Mouse (Mus musculus): ENCODE measurements around the gene Ntrk1. TPM values are rescaled to one million over a fixed set of nuclear protein-coding genes. Genes with fewer than 3 reads are reported as not detected.
A peak's percentile ranks its signal among the peaks of the same experiment; 100 is the strongest.

The Ntrk1 gene
- polyA plus RNA-seq, 1 experiment, result not detected

DNA sequence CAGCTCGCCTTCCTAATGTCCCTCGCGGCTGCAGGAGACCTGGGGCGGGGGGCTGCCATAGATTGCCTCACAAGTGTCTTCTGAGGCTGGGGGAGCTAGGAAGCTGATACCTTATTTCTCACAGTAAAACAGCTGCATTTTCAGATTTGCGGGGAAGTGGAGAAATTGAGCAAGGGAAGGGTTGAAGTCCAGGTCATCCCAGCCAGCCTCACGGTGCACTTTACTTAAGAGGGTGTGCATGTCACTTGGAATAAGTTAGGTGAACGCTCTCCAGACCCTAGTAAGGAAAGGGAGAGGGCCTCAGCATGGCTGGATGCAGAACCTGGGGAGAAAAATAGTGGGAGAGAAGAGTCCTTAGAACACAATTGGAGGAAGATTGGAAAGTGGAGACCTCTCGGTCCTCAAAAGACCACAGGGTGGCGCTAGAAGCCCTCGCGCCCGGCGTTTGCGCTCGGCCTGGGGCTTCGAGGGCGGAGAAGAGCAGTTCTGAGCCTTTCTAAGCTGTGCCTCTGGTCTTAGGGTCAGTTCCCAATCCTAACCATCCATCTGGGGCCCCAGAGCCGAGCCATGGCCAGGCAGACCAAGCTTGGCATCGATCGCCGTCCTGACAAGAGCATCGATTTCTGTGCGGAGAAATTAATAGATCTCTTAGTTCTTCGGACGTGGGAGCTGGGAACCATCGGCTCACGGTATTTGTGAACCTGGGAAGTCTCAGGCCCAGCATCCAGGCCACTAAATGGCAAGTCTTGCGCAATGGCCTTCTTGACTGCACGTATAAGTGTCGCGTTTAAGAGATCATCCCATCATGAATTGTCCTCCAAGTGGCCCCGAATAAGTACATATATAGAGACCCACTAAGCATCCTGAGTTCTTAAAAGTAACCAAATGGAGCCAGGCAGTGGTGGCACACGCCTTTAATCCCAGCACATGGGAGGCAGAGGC is 645 bp upstream of the Ntrk1 start:
- peaks cover 9% of the 10 kb centered on the region for H3K4me1 ChIP-seq (ENCODE audit: control insufficient read depth, insufficient read depth, low read length)
- 17% methylated on average over 33 of the region's 33 CpGs for WGBS
- no peak overlapping the region for H3K4me3 ChIP-seq (ENCODE audit: insufficient read depth, low read depth, low read length)
- no peak for TF ChIP-seq POLR2A (IDR thresholded peaks at IDR 0.05; ENCODE audit: insufficient read depth, low read depth, low read length)
- peak; percentile 54; the same call in 1 of the 2 replicates for TF ChIP-seq CTCF (IDR thresholded peaks at IDR 0.05; ENCODE audit: insufficient read depth, low read depth, low read length)
- H3K27ac ChIP-seq (ENCODE audit: insufficient read depth, low read depth, low read length), result no peak overlapping the region

DNA sequence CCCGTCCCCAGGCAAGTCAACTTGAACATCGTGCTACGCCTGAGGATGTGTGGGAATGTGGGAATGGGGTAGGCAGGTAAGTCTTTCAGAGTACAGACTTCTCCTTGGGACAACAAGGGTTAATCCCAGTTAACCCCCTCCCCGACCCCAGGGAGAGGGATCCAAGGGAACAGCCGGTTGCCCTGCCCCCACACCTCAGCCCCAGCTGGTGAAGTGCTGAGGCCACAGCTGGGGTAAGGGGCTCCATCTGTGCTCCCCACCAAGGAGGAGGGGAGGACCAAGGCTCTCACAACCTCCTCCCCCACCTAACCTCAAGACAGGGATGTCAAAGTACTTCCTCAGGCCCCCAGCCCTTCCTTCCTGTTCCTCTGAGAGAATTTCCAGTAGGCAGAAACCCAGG is 5.2 kb downstream of the Ntrk1 start:
- 44% methylated on average over 5 of the region's 5 CpGs for whole genome bisulfite sequencing
- TF ChIP-seq CTCF (IDR thresholded peaks at IDR 0.05; ENCODE audit: insufficient read depth, low read depth, low read length) (no peak), POLR2A (IDR thresholded peaks at IDR 0.05; ENCODE audit: insufficient read depth, low read depth, low read length) (no peak)
- Histone ChIP-seq H3K4me1 (ENCODE audit: control insufficient read depth, insufficient read depth, low read length) (peaks cover 4% of the 10 kb centered on the region; the same call in 1 of the 2 replicates), H3K27ac (ENCODE audit: insufficient read depth, low read depth, low read length) (no peak overlapping the region), H3K4me3 (ENCODE audit: insufficient read depth, low read depth, low read length) (no peak overlapping the region)

DNA sequence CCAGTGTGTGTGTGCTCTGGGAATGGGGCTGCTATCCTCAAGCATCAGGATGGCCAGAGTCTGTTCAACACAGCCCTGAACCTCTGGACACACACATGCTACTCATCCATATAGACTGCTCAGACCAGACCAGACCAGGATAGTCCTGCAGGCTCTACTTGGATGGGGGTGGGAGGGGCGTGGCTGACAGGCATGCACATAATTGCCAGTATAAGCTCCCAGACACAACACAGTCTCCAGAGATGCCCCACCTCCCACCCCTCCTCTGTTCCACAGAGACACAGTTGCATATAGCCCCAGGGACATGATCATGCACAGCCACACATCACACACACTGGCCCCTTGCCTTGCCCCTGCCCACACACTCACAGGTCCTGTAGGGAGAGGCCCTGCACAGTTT is 5.7 kb downstream of the Ntrk1 start:
- TF ChIP-seq CTCF (IDR thresholded peaks at IDR 0.05; ENCODE audit: insufficient read depth, low read depth, low read length) (no peak), POLR2A (IDR thresholded peaks at IDR 0.05; ENCODE audit: insufficient read depth, low read depth, low read length) (no peak)
- Histone ChIP-seq H3K4me1 (ENCODE audit: control insufficient read depth, insufficient read depth, low read length) (peaks cover 4% of the 10 kb centered on the region; the same call in 1 of the 2 replicates), H3K27ac (ENCODE audit: insufficient read depth, low read depth, low read length) (no peak overlapping the region), H3K4me3 (ENCODE audit: insufficient read depth, low read depth, low read length) (no peak overlapping the region)
- 54% methylated on average over 1 of the region's 1 CpGs for WGBS

DNA sequence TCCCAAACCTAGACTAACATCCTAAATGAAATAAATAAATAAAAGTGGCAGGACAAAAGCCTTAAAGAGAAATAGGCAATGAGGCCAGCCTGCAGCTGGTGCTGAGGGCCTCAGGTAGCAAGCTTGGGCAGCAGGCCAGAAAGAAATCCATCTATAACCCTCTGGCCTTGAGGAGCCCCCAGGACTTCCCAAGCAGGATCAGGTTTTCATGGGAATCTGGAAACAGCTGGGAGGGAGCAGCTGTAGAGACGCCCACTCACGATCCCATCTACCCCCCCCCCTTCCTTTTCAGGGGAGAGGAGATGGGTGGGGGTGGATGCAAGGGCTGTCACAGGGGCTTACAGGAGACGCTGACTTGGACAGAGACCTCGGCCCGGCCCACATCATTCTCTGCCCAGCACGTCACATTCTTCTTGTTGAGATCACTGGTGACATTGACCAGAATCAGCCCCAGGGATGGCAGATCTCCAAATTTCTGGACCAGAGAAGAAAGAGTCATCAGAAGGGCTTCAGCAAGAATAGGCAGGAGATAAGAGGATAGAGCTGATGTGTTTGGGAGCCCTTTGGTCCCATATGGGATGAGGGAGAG is 9.2 kb downstream of the Ntrk1 start:
- TF ChIP-seq CTCF (IDR thresholded peaks at IDR 0.05; ENCODE audit: insufficient read depth, low read depth, low read length) (no peak), POLR2A (IDR thresholded peaks at IDR 0.05; ENCODE audit: insufficient read depth, low read depth, low read length) (no peak)
- 41% methylated on average over 6 of the region's 6 CpGs for WGBS
- peaks cover 4% of the 10 kb centered on the region; the same call in 1 of the 2 replicates for H3K4me1 ChIP-seq (ENCODE audit: control insufficient read depth, insufficient read depth, low read length)
- H3K27ac ChIP-seq (ENCODE audit: insufficient read depth, low read depth, low read length), result no peak overlapping the region
- H3K4me3 ChIP-seq (ENCODE audit: insufficient read depth, low read depth, low read length), result no peak overlapping the region

DNA sequence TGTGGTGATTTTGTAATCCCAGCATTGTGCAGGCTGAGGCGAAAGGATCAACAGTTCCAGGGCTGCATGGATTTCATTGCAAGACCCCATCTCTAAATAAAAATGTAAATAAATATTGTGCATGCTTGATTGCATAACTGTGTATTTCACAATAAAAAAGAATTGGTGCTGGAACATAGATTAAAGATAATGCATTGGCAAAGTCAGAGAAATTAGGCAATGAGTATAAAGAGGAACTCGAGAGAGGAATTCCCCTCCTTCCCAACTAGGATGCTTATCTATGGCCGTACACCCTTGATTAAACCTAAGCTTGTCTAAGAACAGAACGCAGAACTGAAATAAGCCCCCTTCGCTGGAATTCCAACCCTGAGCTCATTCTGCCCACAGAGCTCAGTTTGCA is 9.8 kb downstream of the Ntrk1 start:
- Histone ChIP-seq H3K4me3 (ENCODE audit: insufficient read depth, low read depth, low read length) (no peak overlapping the region), H3K4me1 (ENCODE audit: control insufficient read depth, insufficient read depth, low read length) (peaks cover 4% of the 10 kb centered on the region; the same call in 1 of the 2 replicates), H3K27ac (ENCODE audit: insufficient read depth, low read depth, low read length) (no peak overlapping the region)
- no peak for TF ChIP-seq POLR2A (IDR thresholded peaks at IDR 0.05; ENCODE audit: insufficient read depth, low read depth, low read length)
- TF ChIP-seq CTCF (IDR thresholded peaks at IDR 0.05; ENCODE audit: insufficient read depth, low read depth, low read length), result no peak
- 92% methylated on average over 5 of the region's 5 CpGs for WGBS

DNA sequence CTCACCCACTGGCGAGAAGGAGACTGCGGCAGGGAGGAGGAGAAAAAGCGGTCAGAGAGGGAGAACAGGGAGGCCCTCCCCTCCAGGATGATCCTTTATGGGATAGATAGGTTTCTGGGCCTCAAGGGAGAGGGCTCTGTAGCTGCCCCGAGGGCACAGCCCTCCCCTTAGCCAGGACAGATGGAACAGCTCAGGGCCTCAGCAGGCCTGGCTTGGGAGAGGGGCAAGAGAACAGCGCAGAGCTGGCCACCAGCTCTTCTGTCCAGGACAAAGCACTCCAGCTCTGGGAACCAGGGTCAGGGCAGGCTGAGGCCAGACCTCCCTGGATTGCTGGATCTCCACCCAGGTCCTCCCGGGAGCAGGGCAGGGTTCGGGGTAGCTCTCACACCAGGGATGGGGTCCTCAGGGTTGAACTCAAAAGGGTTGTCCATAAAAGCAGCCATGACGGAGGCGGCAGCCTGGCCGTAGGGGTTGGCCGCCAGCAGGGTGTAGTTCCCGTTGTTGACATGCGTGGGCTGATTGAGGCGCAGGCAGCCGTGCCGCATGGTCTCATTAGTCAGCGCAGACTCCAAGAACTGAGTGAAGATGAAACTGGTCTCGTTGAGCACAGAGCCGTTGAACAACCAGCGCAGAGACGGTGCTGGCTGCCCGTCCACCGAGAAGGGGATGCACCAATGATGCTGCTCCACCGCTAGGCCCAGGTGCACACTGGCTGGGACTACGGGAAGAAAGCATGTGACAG is 11.5 kb downstream of the Ntrk1 start:
- TF ChIP-seq CTCF (IDR thresholded peaks at IDR 0.05; ENCODE audit: insufficient read depth, low read depth, low read length) (no peak), POLR2A (IDR thresholded peaks at IDR 0.05; ENCODE audit: insufficient read depth, low read depth, low read length) (no peak)
- Histone ChIP-seq H3K4me1 (ENCODE audit: control insufficient read depth, insufficient read depth, low read length) (peaks cover 4% of the 10 kb centered on the region; the same call in 1 of the 2 replicates), H3K4me3 (ENCODE audit: insufficient read depth, low read depth, low read length) (no peak overlapping the region), H3K27ac (ENCODE audit: insufficient read depth, low read depth, low read length) (no peak overlapping the region)
- 90% methylated on average over 25 of the region's 25 CpGs for WGBS

DNA sequence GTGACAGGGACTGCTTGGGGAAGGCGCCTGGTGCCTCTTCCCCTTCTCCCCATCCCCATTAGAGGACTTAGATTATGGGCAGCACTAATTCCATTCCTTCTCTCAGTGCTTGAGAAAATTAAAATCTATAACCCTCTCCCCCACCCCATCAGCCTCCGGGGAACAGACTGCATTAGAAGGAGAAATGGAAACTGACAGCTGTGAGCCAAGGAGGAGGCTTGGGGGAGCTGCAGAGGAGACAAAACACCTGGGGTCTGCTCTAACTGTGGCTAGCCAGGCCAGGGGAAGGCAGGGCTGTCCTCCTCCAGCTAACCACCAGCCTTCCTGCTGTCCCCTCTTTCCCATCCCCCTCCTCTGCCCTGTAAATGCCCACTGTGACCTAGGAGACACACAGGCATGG is 15.9 kb downstream of the Ntrk1 start:
- TF ChIP-seq POLR2A (IDR thresholded peaks at IDR 0.05; ENCODE audit: insufficient read depth, low read depth, low read length), result no peak
- TF ChIP-seq CTCF (IDR thresholded peaks at IDR 0.05; ENCODE audit: insufficient read depth, low read depth, low read length), result no peak
- WGBS, result 65% methylated on average over 2 of the region's 2 CpGs
- Histone ChIP-seq H3K4me1 (ENCODE audit: control insufficient read depth, insufficient read depth, low read length) (peaks cover 3% of the 10 kb centered on the region; the same call in 1 of the 2 replicates), H3K27ac (ENCODE audit: insufficient read depth, low read depth, low read length) (no peak overlapping the region), H3K4me3 (ENCODE audit: insufficient read depth, low read depth, low read length) (no peak overlapping the region)

DNA sequence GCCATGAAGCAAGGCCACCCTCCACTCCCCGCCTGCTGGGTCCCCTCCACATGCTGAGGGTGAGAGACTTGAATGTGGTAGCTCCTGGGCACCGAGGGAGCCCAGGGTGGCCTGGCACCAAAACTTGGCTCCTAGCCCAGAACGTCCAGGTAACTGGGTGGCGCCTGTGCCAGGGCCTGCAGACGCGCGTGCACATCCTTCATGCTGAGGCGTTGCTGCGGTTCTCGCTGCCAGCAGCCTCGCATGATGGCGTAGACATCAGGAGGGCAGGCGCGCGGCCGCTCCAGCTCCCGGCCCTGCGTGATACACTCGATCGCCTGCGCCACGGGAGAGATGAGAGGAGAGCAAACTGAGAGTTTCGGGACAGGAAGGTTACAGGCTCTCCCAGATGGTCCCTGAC is 16.7 kb downstream of the Ntrk1 start:
- Histone ChIP-seq H3K4me3 (ENCODE audit: insufficient read depth, low read depth, low read length) (no peak overlapping the region), H3K4me1 (ENCODE audit: control insufficient read depth, insufficient read depth, low read length) (peaks cover 3% of the 10 kb centered on the region; the same call in 1 of the 2 replicates), H3K27ac (ENCODE audit: insufficient read depth, low read depth, low read length) (no peak overlapping the region)
- TF ChIP-seq POLR2A (IDR thresholded peaks at IDR 0.05; ENCODE audit: insufficient read depth, low read depth, low read length) (no peak), CTCF (IDR thresholded peaks at IDR 0.05; ENCODE audit: insufficient read depth, low read depth, low read length) (no peak)
- 62% methylated on average over 23 of the region's 23 CpGs for WGBS

Data from olfactory bulb, adult 2 months (tissue).